ENCODE assay signal across 9 mouse cellular contexts in genomic region chr12:101911346-101911745, GRCm38 (mm10). TPM values are rescaled to one million over a fixed set of nuclear protein-coding genes. Genes with fewer than 3 reads are reported as not detected.
DNase-seq lines count a peak whose midpoint lies in the region; ATAC-seq and TF ChIP-seq lines count a peak whose summit lies in the region.
"Had no signal": no experiment of that assay in that cellular context is flagged by ENCODE, and none has a peak within 500 bp of the region (broad histone marks: within the 10 kb centered on the region; RNA-seq: fewer than 3 reads in every experiment).

No protein-coding gene starts in this region.

- no peak for TF ChIP-seq POLR2A in lung, adult 2 months (IDR thresholded peaks at IDR 0.05; ENCODE audit: borderline replicate concordance, extremely low read depth, low read depth, low read length)

- H3K27ac ChIP-seq in lung, embryonic 14.5 days (ENCODE audit: low read depth) = no peak overlapping the region
- H3K27ac ChIP-seq in forebrain, embryonic 12.5 days = no peak overlapping the region
- H3K27ac ChIP-seq in limb, embryonic 10.5 days = no peak overlapping the region
- no peak overlapping the region for H3K27ac ChIP-seq in neural tube, embryonic 14.5 days (ENCODE audit: low read depth, low read length)

- DNase-seq in lung, embryonic 14.5 days = no peak
- no peak for DNase-seq in lung, adult 2 months
- no peak for DNase-seq in limb, embryonic 10.5 days (ENCODE audit: low spot score)
- no peak for DNase-seq in gastrocnemius, adult 18-20 months (ENCODE audit: low spot score)
- no peak for DNase-seq in spleen, adult 18-20 months
- DNase-seq: kidney, postnatal 10 days; thymus, postnatal 25 days had no signal

- no peak for ATAC-seq in lung, embryonic 14.5 days (ENCODE audit: insufficient read depth)
- ATAC-seq in forebrain, embryonic 12.5 days (ENCODE audit: low FRiP score) = no peak
- ATAC-seq in neural tube, embryonic 14.5 days (ENCODE audit: low read depth) = no peak

- no peaks in the 10 kb centered on the region for H3K27me3 ChIP-seq in lung, embryonic 14.5 days (ENCODE audit: insufficient read depth, low read length)
- H3K27me3 ChIP-seq in forebrain, embryonic 12.5 days = no peaks in the 10 kb centered on the region
- H3K27me3 ChIP-seq in limb, embryonic 10.5 days (ENCODE audit: low read depth, poor library complexity, severe bottlenecking) = no peaks in the 10 kb centered on the region
- no peaks in the 10 kb centered on the region for H3K27me3 ChIP-seq in neural tube, embryonic 14.5 days (ENCODE audit: control insufficient read depth, insufficient read depth, low read length)

- TF ChIP-seq CTCF in lung, embryonic 14.5 days (IDR thresholded peaks at IDR 0.05; ENCODE audit: low read depth) = no peak
- no peak for TF ChIP-seq CTCF in lung, adult 2 months (IDR thresholded peaks at IDR 0.05; ENCODE audit: insufficient read depth, low read length)

- 0 out of 2 replicates have a peak overlapping the region, but pooled peaks have one; percentile 88 for H3K4me3 ChIP-seq in lung, embryonic 14.5 days (ENCODE audit: low read depth, low read length)
- H3K4me3 ChIP-seq in lung, adult 2 months (replicated peaks; ENCODE audit: extremely low read depth, low read depth, low read length) = no peak overlapping the region
- peak overlapping the region; percentile 70; the same call in 1 of the 2 replicates for H3K4me3 ChIP-seq in forebrain, embryonic 12.5 days (replicated peaks)
- H3K4me3 ChIP-seq in limb, embryonic 10.5 days = peak overlapping the region; percentile 96
- H3K4me3 ChIP-seq in neural tube, embryonic 14.5 days (ENCODE audit: low read depth, low read length) = no peak overlapping the region

- peak overlapping the region; percentile 70 for H3K4me2 ChIP-seq in lung, embryonic 14.5 days
- H3K4me2 ChIP-seq in forebrain, embryonic 12.5 days = peak overlapping the region; percentile 78
- H3K4me2 ChIP-seq in neural tube, embryonic 14.5 days (ENCODE audit: low read depth, low read length) = peak overlapping the region; percentile 87; the same call in 1 of the 2 replicates

- no peaks in the 10 kb centered on the region for H3K9me3 ChIP-seq in lung, embryonic 14.5 days (ENCODE audit: low read depth, low read length)
- no peaks in the 10 kb centered on the region for H3K9me3 ChIP-seq in forebrain, embryonic 12.5 days
- H3K9me3 ChIP-seq in limb, embryonic 10.5 days (replicated peaks) = no peaks in the 10 kb centered on the region
- no peaks in the 10 kb centered on the region for H3K9me3 ChIP-seq in neural tube, embryonic 14.5 days (ENCODE audit: control insufficient read depth, low read length)

- H3K4me1 ChIP-seq in lung, embryonic 14.5 days (ENCODE audit: insufficient read depth) = peaks cover 6% of the 10 kb centered on the region
- peaks cover 7% of the 10 kb centered on the region; the same call in 1 of the 2 replicates for H3K4me1 ChIP-seq in lung, adult 2 months (ENCODE audit: control insufficient read depth, insufficient read depth, low read length)
- H3K4me1 ChIP-seq in forebrain, embryonic 12.5 days = peaks cover 18% of the 10 kb centered on the region
- peaks cover 17% of the 10 kb centered on the region for H3K4me1 ChIP-seq in limb, embryonic 10.5 days
- peaks cover 13% of the 10 kb centered on the region for H3K4me1 ChIP-seq in neural tube, embryonic 14.5 days (ENCODE audit: control insufficient read depth, insufficient read depth, low read length)

- 87% methylated on average over 3 of the region's 3 CpGs for WGBS in lung, embryonic 14.5 days
- 87% methylated on average over 3 of the region's 3 CpGs for WGBS in lung, adult 2 months
- WGBS in forebrain, embryonic 12.5 days = 88% methylated on average over 3 of the region's 3 CpGs
- WGBS in limb, embryonic 10.5 days = 92% methylated on average over 3 of the region's 3 CpGs
- WGBS in neural tube, embryonic 14.5 days = 89% methylated on average over 3 of the region's 3 CpGs

- peaks cover 4% of the 10 kb centered on the region; the same call in 1 of the 2 replicates for H3K36me3 ChIP-seq in lung, embryonic 14.5 days (ENCODE audit: insufficient read depth)
- peaks cover 13% of the 10 kb centered on the region for H3K36me3 ChIP-seq in forebrain, embryonic 12.5 days (replicated peaks)
- peaks cover 24% of the 10 kb centered on the region for H3K36me3 ChIP-seq in limb, embryonic 10.5 days
- no peaks in the 10 kb centered on the region; the same call in 1 of the 2 replicates for H3K36me3 ChIP-seq in neural tube, embryonic 14.5 days (ENCODE audit: control insufficient read depth, insufficient read depth, low read length)

- H3K9ac ChIP-seq in lung, embryonic 14.5 days = no peak overlapping the region; the same call in 1 of the 2 replicates
- no peak overlapping the region for H3K9ac ChIP-seq in forebrain, embryonic 12.5 days
- no peak overlapping the region for H3K9ac ChIP-seq in neural tube, embryonic 14.5 days (replicated peaks; ENCODE audit: low read depth, low read length)

RNA-seq across cellular contexts. Expression of gene Trip11, which starts 1.7 kb away (rescaled TPM):
- 23.5 and 25.9 TPM in 2 replicates for polyA plus RNA-seq in lung, embryonic 14.5 days (2014; fragmentation: Nextera tagmentation; extraction: Ambion mirVana)
- polyA plus RNA-seq in lung, adult 2 months (2012; rRNA removed) = 4.2 and 5.1 TPM in 2 replicates
- polyA plus RNA-seq in forebrain, embryonic 12.5 days (2016; fragmentation: Nextera tagmentation; extraction: Ambion mirVana) = 19.3 and 22.5 TPM in 2 replicates
- 14.6 and 20.0 TPM in 2 replicates for polyA plus RNA-seq in limb, embryonic 10.5 days (2016; fragmentation: Nextera tagmentation; extraction: Ambion mirVana)
- 18.9 and 31.9 TPM in 2 replicates for polyA plus RNA-seq in neural tube, embryonic 14.5 days (2014; fragmentation: Nextera tagmentation; extraction: Ambion mirVana)
- total RNA-seq in gastrocnemius, adult 18-20 months (2021) = 10 to 100 TPM; 25.6 to 25.8 TPM

RNA-seq across cellular contexts. Expression of gene Atxn3, which starts 46.7 kb away (rescaled TPM):
- 14.5 and 15.9 TPM in 2 replicates for polyA plus RNA-seq in lung, embryonic 14.5 days (2014; fragmentation: Nextera tagmentation; extraction: Ambion mirVana)
- 3.3 and 6.3 TPM in 2 replicates for polyA plus RNA-seq in lung, adult 2 months (2012; rRNA removed)
- polyA plus RNA-seq in forebrain, embryonic 12.5 days (2016; fragmentation: Nextera tagmentation; extraction: Ambion mirVana) = 16.2 and 16.4 TPM in 2 replicates
- polyA plus RNA-seq in limb, embryonic 10.5 days (2016; fragmentation: Nextera tagmentation; extraction: Ambion mirVana) = 8.3 and 8.8 TPM in 2 replicates
- polyA plus RNA-seq in neural tube, embryonic 14.5 days (2014; fragmentation: Nextera tagmentation; extraction: Ambion mirVana) = 13.1 and 13.3 TPM in 2 replicates
- 1 to 10 TPM; 4.4 to 4.8 TPM for total RNA-seq in gastrocnemius, adult 18-20 months (2021)

Comparison
In these comparisons a context has a peak if more than half of its experiments do, and no peak if none do; other contexts are left out.
1. H3K4me3 ChIP-seq: peak in lung, embryonic 14.5 days (single experiment), forebrain, embryonic 12.5 days (single experiment) and limb, embryonic 10.5 days (single experiment); none in lung, adult 2 months (single experiment) and neural tube, embryonic 14.5 days (single experiment).
2. Peak in every context shown above with its lines, with median percentiles within 50 percentile points of each other: H3K4me2 ChIP-seq.